Mouse (Mus musculus) retina, postnatal 7 days (tissue): ENCODE data around the gene Rtn4rl1.
A peak's percentile ranks its signal among the peaks of the same experiment; 100 is the strongest.

Experiments
- DNase-seq: peaks from one replicate; pipeline ENCODE4 v3.0.0-alpha.2; 2012; ENCODE audit warnings: low read depth, low spot score

Rtn4rl1 gene

GRCm38 (mm10) chr11:75212876-75213275, 19.3 kb downstream of the Rtn4rl1 start:
- DNase-seq = no peak

- no peak for DNase-seq
Measured at GRCm38 (mm10) chr11:75213372-75214080, 19.9 kb downstream of the Rtn4rl1 start.

- DNase-seq = no peak
Measured at GRCm38 (mm10) chr11:75214081-75214950, 20.7 kb downstream of the Rtn4rl1 start.

GRCm38 (mm10) chr11:75220115-75220514, 26.5 kb downstream of the Rtn4rl1 start:
- DNase-seq = no peak

GRCm38 (mm10) chr11:75220517-75221145, 27.0 kb downstream of the Rtn4rl1 start:
- no peak for DNase-seq

GRCm38 (mm10) chr11:75224062-75224461, 30.5 kb downstream of the Rtn4rl1 start:
- no peak for DNase-seq

- DNase-seq = no peak
Measured at GRCm38 (mm10) chr11:75224835-75225234, 31.3 kb downstream of the Rtn4rl1 start.

GRCm38 (mm10) chr11:75227632-75228031, 34.0 kb downstream of the Rtn4rl1 start:
- no peak for DNase-seq

- DNase-seq = no peak
Measured at GRCm38 (mm10) chr11:75229289-75229688, 35.7 kb downstream of the Rtn4rl1 start.

GRCm38 (mm10) chr11:75230272-75230760, 36.7 kb downstream of the Rtn4rl1 start:
- no peak for DNase-seq

GRCm38 (mm10) chr11:75231756-75232155, 38.2 kb downstream of the Rtn4rl1 start:
- peak; percentile 58 for DNase-seq

GRCm38 (mm10) chr11:75232434-75232833, 38.9 kb downstream of the Rtn4rl1 start:
- DNase-seq = no peak

- no peak for DNase-seq
Measured at GRCm38 (mm10) chr11:75234745-75235144, 41.2 kb downstream of the Rtn4rl1 start.

- DNase-seq = no peak
Measured at GRCm38 (mm10) chr11:75240158-75240934, 46.8 kb downstream of the Rtn4rl1 start.

GRCm38 (mm10) chr11:75242710-75243255, 49.2 kb downstream of the Rtn4rl1 start:
- DNase-seq = no peak

- DNase-seq = no peak
Measured at GRCm38 (mm10) chr11:75244368-75245275, 51.0 kb downstream of the Rtn4rl1 start.

- no peak for DNase-seq
Measured at GRCm38 (mm10) chr11:75245372-75246330, 52.1 kb downstream of the Rtn4rl1 start.

GRCm38 (mm10) chr11:75246589-75246988, 53.0 kb downstream of the Rtn4rl1 start:
- no peak for DNase-seq
